Mouse (Mus musculus): ENCODE results near the gene Olfr92. TPM values are rescaled to one million over a fixed set of nuclear protein-coding genes. Genes with fewer than 3 reads are reported as not detected.
"Not testable (repeated sequence)": the region's sequence is repeated elsewhere in the genome, so short reads cannot be mapped to it uniquely, and the experiment has no call there.

Gene Olfr92
- not detected for total RNA-seq (2021)

- no peak for DNase-seq (ENCODE audit: extremely low spot score in 1 of 2, low spot score in 1 of 2)
Observed at GRCm38 (mm10) chr17:37119988-37120387, at the start of gene Olfr92. TSS of gene Olfr92 (minus strand) at chr17:37120088.

- no peak for DNase-seq (ENCODE audit: extremely low spot score in 1 of 2, low spot score in 1 of 2)
Observed at GRCm38 (mm10) chr17:37161394-37161793, 41.5 kb upstream of the Olfr92 start, which contains the start of gene Olfr93. TSS of gene Olfr93 (minus strand) at chr17:37161494.

GRCm38 (mm10) chr17:37131366-37131765 lies 11.5 kb upstream of the Olfr92 start:
- not testable (repeated sequence) for DNase-seq (ENCODE audit: extremely low spot score in 1 of 2, low spot score in 1 of 2)

- DNase-seq (ENCODE audit: extremely low spot score in 1 of 2, low spot score in 1 of 2): no peak
Observed at GRCm38 (mm10) chr17:37098178-37098577, 21.7 kb downstream of the Olfr92 start, which contains the start of gene Olfr91. TSS of gene Olfr91 (minus strand) at chr17:37098278.

- no peak for DNase-seq (ENCODE audit: extremely low spot score in 1 of 2, low spot score in 1 of 2)
Observed at GRCm38 (mm10) chr17:37093289-37093688, 26.6 kb downstream of the Olfr92 start.

DNA sequence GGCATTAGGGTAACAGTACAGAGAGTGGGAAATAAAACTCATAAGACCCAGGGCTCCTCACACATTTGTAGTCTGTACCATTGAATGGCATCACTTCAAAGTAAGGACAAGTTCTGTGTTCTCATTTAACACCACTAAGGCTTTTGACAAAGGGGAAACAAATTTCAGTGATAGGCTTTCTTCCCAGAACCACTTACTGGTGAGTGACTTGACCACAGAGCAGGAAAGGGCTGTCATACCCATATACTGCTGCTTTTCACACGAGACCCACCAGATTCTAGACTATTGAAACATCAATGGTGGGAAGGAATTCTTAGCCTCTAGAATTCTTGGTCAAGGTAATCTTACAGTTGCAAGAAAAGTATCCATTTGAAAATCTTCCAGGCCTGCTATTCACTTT lies 27.7 kb downstream of the Olfr92 start:
- no peak for DNase-seq (ENCODE audit: extremely low spot score in 1 of 2, low spot score in 1 of 2)

DNA sequence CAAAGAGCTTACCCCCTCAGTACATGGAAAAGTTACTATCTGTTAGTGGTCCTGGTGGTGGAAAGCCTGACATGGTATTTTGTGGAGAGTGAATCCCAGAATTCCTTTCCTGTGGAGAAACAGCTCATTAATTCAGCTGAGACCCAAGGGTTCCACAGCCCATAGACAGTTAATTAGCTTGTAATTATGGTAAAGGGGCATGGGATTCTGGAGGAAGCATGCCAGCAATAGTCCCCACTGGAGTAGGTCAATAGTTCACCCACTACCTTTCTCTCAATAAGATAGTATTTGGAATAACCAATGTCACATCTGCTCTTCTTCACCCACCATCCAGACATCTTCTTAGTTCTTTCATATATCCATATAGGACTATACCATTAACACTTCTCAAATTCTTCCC lies 31.5 kb downstream of the Olfr92 start, which contains the start of gene Olfr90:
Gene Olfr90 (minus strand): TSS at position 101 of the 400 bp plus-strand sequence.
- DNase-seq (ENCODE audit: extremely low spot score in 1 of 2, low spot score in 1 of 2): no peak

DNA sequence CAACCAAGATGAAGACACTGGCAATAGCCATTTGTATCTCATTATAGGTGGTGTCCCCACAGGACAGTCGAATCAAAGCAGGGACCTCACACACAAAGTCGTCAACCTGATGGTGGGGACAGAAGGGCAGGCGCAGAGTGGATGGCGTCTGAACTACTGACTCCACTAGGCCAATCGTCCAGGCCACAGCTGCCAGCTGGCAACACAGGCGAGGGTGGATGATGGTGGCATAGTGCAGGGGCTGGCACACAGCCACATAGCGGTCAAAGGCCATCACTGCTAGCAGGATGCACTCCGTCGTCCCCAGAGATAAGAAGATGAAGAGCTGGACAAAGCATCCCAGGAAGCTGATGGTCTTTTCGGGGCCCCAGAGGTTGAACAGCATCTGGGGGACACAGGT lies 34.3 kb downstream of the Olfr92 start:
- DNase-seq (ENCODE audit: extremely low spot score in 1 of 2, low spot score in 1 of 2): no peak

GRCm38 (mm10) chr17:37084632-37085031 lies 35.3 kb downstream of the Olfr92 start:
- DNase-seq (ENCODE audit: extremely low spot score in 1 of 2, low spot score in 1 of 2): no peak

DNA sequence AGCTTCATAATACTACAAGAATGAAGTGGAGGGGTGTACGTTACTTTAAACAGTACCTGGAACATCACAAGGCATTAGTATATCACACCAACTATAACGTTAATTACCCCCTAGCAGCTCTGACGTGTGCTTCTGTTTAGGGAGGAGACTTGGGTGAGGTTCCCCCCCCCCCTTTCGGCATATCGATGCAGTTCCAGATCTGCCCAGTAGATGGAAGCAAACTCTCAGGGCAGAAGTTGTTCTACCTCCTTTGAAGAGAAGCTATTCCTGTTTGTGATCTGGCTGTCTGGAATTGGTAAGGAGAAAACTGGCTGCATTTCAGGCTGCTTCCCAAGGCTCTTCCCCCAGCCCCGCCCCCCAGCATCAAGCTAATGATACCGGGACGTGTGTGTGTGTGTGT lies 36.6 kb downstream of the Olfr92 start:
- peak in 1 of 2 experiments; percentile 80 for DNase-seq (ENCODE audit: extremely low spot score in 1 of 2, low spot score in 1 of 2)

- DNase-seq (ENCODE audit: extremely low spot score in 1 of 2, low spot score in 1 of 2): no peak
Observed at GRCm38 (mm10) chr17:37081659-37082058, 38.2 kb downstream of the Olfr92 start.

DNA sequence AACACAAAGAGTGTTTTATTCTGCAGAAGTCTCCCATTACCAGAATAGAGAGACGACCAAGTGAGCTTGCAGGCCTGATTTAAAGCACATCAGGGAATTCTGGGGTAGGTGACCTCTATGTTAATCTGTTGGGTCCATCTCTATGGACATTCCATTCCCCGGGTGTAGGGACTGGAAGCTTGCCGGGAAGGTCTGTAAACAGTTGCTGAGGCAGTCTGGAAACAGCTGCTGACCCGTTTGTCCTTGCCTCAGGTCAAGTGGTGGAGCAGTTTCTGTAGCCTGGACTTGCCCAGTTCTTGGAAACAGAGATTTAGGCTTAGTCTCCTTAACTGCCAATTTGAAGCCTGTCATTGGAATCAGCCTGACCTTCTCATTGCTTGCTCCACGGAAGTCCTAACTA lies 39.8 kb downstream of the Olfr92 start:
- DNase-seq (ENCODE audit: extremely low spot score in 1 of 2, low spot score in 1 of 2): no peak

DNA sequence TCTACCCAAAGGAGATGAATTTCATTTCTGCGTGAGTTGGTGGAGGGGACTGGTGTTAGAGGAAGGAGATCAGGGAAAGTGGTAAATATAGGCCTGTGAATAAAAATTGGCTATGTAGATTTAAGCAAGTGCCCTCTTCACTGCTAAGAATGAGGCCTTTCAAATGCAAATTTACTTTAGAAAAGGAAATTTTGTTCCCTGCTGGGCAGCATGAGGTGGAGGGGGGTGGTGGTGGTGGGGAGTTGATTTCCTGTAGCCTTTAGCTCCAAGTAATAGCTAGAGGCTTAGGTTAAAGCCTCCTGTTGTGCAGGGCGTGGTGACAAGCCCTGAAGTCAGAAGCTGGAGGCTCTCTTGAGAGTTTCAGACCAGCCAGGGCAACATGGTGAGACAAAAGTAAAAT lies 40.9 kb downstream of the Olfr92 start:
- no peak for DNase-seq (ENCODE audit: extremely low spot score in 1 of 2, low spot score in 1 of 2)

GRCm38 (mm10) chr17:37078193-37078592 lies 41.7 kb downstream of the Olfr92 start:
- DNase-seq (ENCODE audit: extremely low spot score in 1 of 2, low spot score in 1 of 2): no peak

- DNase-seq (ENCODE audit: extremely low spot score in 1 of 2, low spot score in 1 of 2): no peak
Observed at GRCm38 (mm10) chr17:37075766-37076165, 44.1 kb downstream of the Olfr92 start.

DNA sequence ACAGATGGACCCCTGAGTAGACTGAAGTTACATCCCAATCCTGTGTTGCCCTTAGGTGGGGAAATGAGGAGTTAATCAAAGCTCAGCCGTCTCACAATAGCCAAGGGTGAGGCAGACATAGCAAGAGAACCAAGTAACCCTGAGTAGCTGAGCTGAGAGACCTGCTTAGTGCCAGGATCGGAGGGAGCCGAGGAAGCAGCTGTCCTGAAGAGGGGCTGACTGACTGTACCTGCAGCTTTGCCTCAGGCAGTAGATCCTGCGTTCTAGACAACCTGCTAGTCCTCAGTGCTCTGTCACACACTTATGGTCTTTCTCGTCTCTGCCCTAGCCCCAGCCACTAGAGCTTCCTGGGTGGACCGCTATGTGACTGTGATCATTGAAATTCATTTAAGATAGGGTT lies 44.7 kb downstream of the Olfr92 start:
- DNase-seq (ENCODE audit: extremely low spot score in 1 of 2, low spot score in 1 of 2): no peak

DNA sequence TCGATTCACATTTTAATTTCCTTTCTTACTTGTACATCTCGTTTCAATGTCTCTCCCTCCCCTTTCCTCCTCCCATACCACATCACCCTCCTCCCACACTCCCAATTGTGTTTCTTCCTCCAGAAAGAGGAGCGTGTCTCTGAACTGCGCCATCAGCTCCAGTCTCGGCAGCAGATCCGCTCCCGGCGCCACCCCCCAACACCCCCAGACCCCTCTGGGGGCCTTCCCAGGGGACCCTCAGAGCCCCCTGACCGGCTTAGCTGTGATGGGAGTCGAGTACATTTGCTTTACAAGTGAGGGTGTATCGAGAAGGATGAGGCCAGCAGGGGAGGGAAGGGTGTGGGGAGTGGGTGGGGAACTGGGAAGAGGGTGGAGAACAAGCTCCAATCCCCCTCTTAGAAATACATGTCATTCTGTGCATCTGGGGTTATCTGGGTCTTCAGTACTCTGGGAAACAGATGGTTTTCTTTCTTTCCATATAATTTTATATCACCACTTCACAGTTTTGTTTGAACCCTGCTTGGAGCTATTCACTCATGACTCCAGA lies 47.1 kb downstream of the Olfr92 start:
- peak in 1 of 2 experiments; percentile 6 for DNase-seq (ENCODE audit: extremely low spot score in 1 of 2, low spot score in 1 of 2)

DNA sequence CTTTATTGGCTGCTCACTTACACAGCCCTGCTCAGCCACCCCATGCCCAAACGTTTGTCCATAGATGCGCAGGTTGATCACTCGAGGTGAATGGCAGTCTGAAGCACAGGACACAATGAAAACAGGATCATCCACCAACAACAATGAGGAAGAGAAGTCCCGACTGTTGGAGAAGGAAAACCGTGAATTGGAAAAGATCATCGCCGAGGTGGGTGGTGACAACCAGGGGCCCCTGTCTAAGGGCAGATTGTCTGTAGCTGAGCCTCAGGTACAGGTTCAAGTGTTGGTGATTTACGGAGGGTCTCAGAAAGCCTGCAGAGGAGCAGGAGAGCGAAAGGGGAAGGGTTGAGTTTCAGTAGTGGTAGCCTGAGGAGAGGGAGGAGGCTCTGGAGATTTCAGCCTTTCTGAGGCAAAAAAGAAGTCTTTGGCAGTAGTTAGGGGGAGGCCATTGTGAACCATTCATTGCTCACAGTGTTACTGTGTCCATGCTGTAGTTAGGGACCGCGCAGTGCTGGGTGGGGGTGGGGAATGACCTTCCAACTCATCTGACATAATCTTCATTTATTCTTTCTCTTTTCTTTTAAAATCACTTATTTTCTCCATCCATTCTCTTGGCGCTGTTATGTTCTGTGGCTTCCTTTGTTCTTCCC lies 47.7 kb downstream of the Olfr92 start:
- DNase-seq (ENCODE audit: extremely low spot score in 1 of 2, low spot score in 1 of 2): peak in 1 of 2 experiments; percentile 6

GRCm38 (mm10) chr17:37070121-37070520 lies 49.8 kb downstream of the Olfr92 start:
- DNase-seq (ENCODE audit: extremely low spot score in 1 of 2, low spot score in 1 of 2): no peak

- no peak for DNase-seq (ENCODE audit: extremely low spot score in 1 of 2, low spot score in 1 of 2)
Observed at GRCm38 (mm10) chr17:37067861-37068260, 52.0 kb downstream of the Olfr92 start.

GRCm38 (mm10) chr17:37065993-37066392 lies 53.9 kb downstream of the Olfr92 start:
- DNase-seq (ENCODE audit: extremely low spot score in 1 of 2, low spot score in 1 of 2): no peak
